Mouse (Mus musculus) liver, embryonic 14.5 days (tissue): ENCODE measurements around the gene Sema7a. TPM values are rescaled to one million over a fixed set of nuclear protein-coding genes. Genes with fewer than 3 reads are reported as not detected.

Source experiments
- ATAC-seq: fragments of 200-750 bp; cut with Nextera tagmentation; 2 replicates; pipeline ENCODE4 v1.8.0; 2017; ENCODE audit warnings: moderate number of reproducible peaks, mild to moderate bottlenecking, moderate library complexity; ENCODE audit not compliant: insufficient read depth
- DNase-seq, 3 experiments: peaks; one replicate each; pipeline ENCODE4 v3.0.0-alpha.2; 2012 to 2013; ENCODE audit warnings: low read depth in 3 of 3, low spot score in 3 of 3
- H3K27ac ChIP-seq: fragments of 300-500 bp; sonication (generic); 2 replicates; pipeline ENCODE4 v1.5.1; 2014; ENCODE audit warnings: moderate library complexity, mild to moderate bottlenecking, control low read depth, inconsistent platforms
- H3K27me3 ChIP-seq: fragments of 300-500 bp; sonication (generic); 2 replicates; pipeline ENCODE4 v1.6.1; 2014; ENCODE audit warnings: mild to moderate bottlenecking, low read length, moderate library complexity; ENCODE audit not compliant: control insufficient read depth, insufficient read depth
- H3K36me3 ChIP-seq: fragments of 300-500 bp; sonication (generic); replicated peaks from 2 replicates; pipeline ENCODE4 v1.6.1; 2014; ENCODE audit warnings: low read depth; ENCODE audit not compliant: control insufficient read depth, insufficient read depth
- H3K4me1 ChIP-seq, 2 experiments: fragments of 200-500 bp in 1 of 2; fragments of 300-500 bp in 1 of 2; sonication (generic) in 1 of 2; replicated peaks; 2 replicates each; pipeline ENCODE4 v1.6.1; 2012 to 2014; ENCODE audit warnings: antibody characterized with exemption in 1 of 2, inconsistent platforms in 1 of 2, low read length in 1 of 2; ENCODE audit not compliant: control insufficient read depth in 2 of 2, insufficient read depth in 2 of 2
- H3K4me2 ChIP-seq: fragments of 300-500 bp; sonication (generic); 2 replicates; pipeline ENCODE4 v1.6.1; 2014; ENCODE audit warnings: low read depth, mild to moderate bottlenecking, control low read depth, moderate library complexity
- H3K4me3 ChIP-seq, 2 experiments: fragments of 200-500 bp in 1 of 2; fragments of 300-500 bp in 1 of 2; sonication (generic) in 1 of 2; 2 replicates each; pipeline ENCODE4 v1.5.1; 2012 to 2014; ENCODE audit warnings: low read depth in 2 of 2, low read length in 2 of 2, mild to moderate bottlenecking in 2 of 2, control low read depth in 1 of 2, inconsistent platforms in 1 of 2, moderate library complexity in 1 of 2; ENCODE audit not compliant: insufficient read depth in 1 of 2
- H3K9ac ChIP-seq: fragments of 300-500 bp; sonication (generic); replicated peaks from 2 replicates; pipeline ENCODE4 v1.6.1; 2014; ENCODE audit warnings: mild to moderate bottlenecking, control low read depth, moderate library complexity
- H3K9me3 ChIP-seq: fragments of 300-500 bp; sonication (generic); 2 replicates; pipeline ENCODE4 v1.6.1; 2016; ENCODE audit warnings: low read length, mixed read lengths; ENCODE audit not compliant: control insufficient read depth
- CTCF ChIP-seq: IDR thresholded peaks from 2 replicates; pipeline ENCODE4 v1.5.1; 2016; ENCODE audit warnings: antibody characterized with exemption, low read depth, control low read depth
- EP300 ChIP-seq: IDR thresholded peaks from 2 replicates; pipeline ENCODE4 v1.6.1; 2016; ENCODE audit warnings: antibody characterized with exemption, low read depth
- WGBS: fragments of 180-500 bp; shearing (Covaris S2); extraction: QIAGEN DNeasy Blood & Tissue Kit; methylation state at CpG from one replicate; pipeline ENCODE4 v1.1.7; 2014; ENCODE audit not compliant: insufficient replicate concordance; 5-methylcytosine and 5-hydroxymethylcytosine counted together
- polyA plus RNA-seq, 2 experiments: library from polyadenylated mRNA; depleted of rRNA in 1 of 2; stranded (reverse) in 1 of 2; unstranded in 1 of 2; fragments of >200 nt; fragmentation: Nextera tagmentation in 1 of 2; extraction: Ambion mirVana in 1 of 2; gene quantifications; 2 replicates each; pipeline versions ENCODE4 v1.2.1 to v1.2.3; 2012 to 2014

Gene Sema7a
- polyA plus RNA-seq, 2 experiments = 0.08 TPM; not detected in 1

GRCm38 (mm10) chr9:57998685-57999084, 58.8 kb downstream of the Sema7a start:
- Histone ChIP-seq H3K4me3 (no peak overlapping the region), H3K4me1 (no peaks in the 10 kb centered on the region), H3K27ac (no peak overlapping the region), H3K36me3 (no peaks in the 10 kb centered on the region), H3K9ac (no peak overlapping the region), H3K4me2 (no peak overlapping the region), H3K27me3 (peaks cover 7% of the 10 kb centered on the region), H3K9me3 (no peaks in the 10 kb centered on the region)
- no peak for TF ChIP-seq CTCF
- no peak for TF ChIP-seq EP300
- WGBS = 51% methylated on average over 2 of the region's 2 CpGs
- DNase-seq (no peak), ATAC-seq (no peak)

- ATAC-seq (no peak), DNase-seq (no peak)
- peaks cover 7% of the 10 kb centered on the region for H3K27me3 ChIP-seq
Measured at GRCm38 (mm10) chr9:57999676-58000075, 59.8 kb downstream of the Sema7a start.

GRCm38 (mm10) chr9:58003272-58003671, 63.4 kb downstream of the Sema7a start:
- Histone ChIP-seq H3K36me3 (no peaks in the 10 kb centered on the region), H3K9ac (no peak overlapping the region), H3K4me3 (no peak overlapping the region), H3K27me3 (no peaks in the 10 kb centered on the region), H3K9me3 (no peaks in the 10 kb centered on the region), H3K4me1 (no peaks in the 10 kb centered on the region), H3K27ac (no peak overlapping the region), H3K4me2 (no peak overlapping the region)
- no peak for ATAC-seq
- no peak for TF ChIP-seq CTCF
- TF ChIP-seq EP300 = no peak
- 30% methylated on average over 2 of the region's 2 CpGs for whole genome bisulfite sequencing
- DNase-seq = no peak

More at GRCm38 (mm10) chr9:57999676-58000075, 59.8 kb downstream of the Sema7a start:
- Histone ChIP-seq H3K36me3 (no peaks in the 10 kb centered on the region), H3K4me3 (no peak overlapping the region), H3K4me2 (no peak overlapping the region), H3K9ac (no peak overlapping the region), H3K4me1 (no peaks in the 10 kb centered on the region), H3K27ac (no peak overlapping the region), H3K9me3 (no peaks in the 10 kb centered on the region)
- 33% methylated on average over 2 of the region's 2 CpGs for WGBS
- TF ChIP-seq CTCF = no peak
- TF ChIP-seq EP300 = no peak

DNA sequence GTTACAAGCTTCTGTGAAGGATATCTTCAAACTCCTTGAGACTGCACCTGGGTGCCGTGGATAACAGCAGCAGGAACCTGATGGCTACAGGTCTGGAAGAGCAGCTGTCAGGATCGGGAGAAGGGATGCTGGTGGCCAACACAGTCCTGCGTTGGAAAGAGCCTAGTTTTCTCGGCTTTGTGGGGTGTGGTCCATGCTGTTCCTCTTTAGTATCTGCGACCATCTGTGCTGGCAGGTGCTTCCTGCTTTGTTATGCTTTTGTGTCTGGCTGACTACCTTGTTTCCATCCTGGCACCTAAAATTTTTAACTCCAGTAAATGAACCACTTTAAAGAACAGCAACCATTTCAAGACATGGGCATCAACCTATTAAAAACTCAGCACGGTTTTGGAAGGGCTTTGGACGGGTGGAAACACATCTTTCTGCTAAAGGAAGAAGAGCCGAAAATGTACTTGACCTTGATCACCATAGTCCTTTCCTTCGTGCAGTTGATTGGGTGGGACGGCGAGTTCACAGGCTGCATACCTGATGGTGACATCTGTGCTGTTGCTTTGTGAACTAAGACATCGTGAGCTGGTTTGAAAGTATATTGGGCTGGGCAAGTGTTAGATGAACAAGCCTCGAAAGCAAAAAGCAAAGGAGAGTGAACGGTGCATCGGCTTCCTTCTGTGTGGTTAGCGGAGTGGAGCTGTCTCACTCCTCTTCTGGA, 66.0 kb downstream of the Sema7a start, which contains the start of gene Cyp11a1:
Gene Cyp11a1, plus strand, starts transcription at position 659 of the 709 bp plus-strand sequence.
- ATAC-seq = no peak
- WGBS = 49% methylated on average over 16 of the region's 16 CpGs

GRCm38 (mm10) chr9:58008336-58009014, 68.6 kb downstream of the Sema7a start:
- DNase-seq (no peak), ATAC-seq (no peak)
- 57% methylated on average over 12 of the region's 12 CpGs for WGBS
- Histone ChIP-seq H3K4me1 (no peaks in the 10 kb centered on the region), H3K9ac (no peak overlapping the region), H3K27ac (no peak overlapping the region), H3K36me3 (no peaks in the 10 kb centered on the region), H3K4me3 (no peak overlapping the region), H3K4me2 (no peak overlapping the region), H3K9me3 (no peaks in the 10 kb centered on the region), H3K27me3 (no peaks in the 10 kb centered on the region)
- TF ChIP-seq CTCF (no peak), EP300 (no peak)

More for the DNA sequence above, 66.0 kb downstream of the Sema7a start, which contains the start of gene Cyp11a1:
- DNase-seq = no peak
- no peaks in the 10 kb centered on the region for H3K9me3 ChIP-seq
- no peak within 1 kb of the TSS for H3K9ac ChIP-seq
- no peak within 1 kb of the TSS for H3K4me3 ChIP-seq
- H3K4me1 ChIP-seq = no peaks in the 10 kb centered on the region
- H3K27ac ChIP-seq = no peak within 1 kb of the TSS
- no peak within 1 kb of the TSS for H3K4me2 ChIP-seq
- H3K27me3 ChIP-seq = no peaks in the 10 kb centered on the region
- no peaks in the 10 kb centered on the region for H3K36me3 ChIP-seq
- no peak for TF ChIP-seq CTCF
- TF ChIP-seq EP300 = no peak
